In genomic region chr3:79900502-79900901, GRCm38 (mm10) we compare ENCODE assay signal across 19 mouse cellular contexts. TPM values are rescaled to one million over a fixed set of nuclear protein-coding genes. Genes with fewer than 3 reads are reported as not detected.
DNase-seq lines count a peak whose midpoint lies in the region; TF ChIP-seq lines count a peak whose summit lies in the region.
"Had no signal": no experiment of that assay in that cellular context is flagged by ENCODE, and none has a peak within 500 bp of the region (broad histone marks: within the 10 kb centered on the region; RNA-seq: fewer than 3 reads in every experiment).

No protein-coding gene starts in this region.

- H3K36me3 ChIP-seq in kidney, adult 2 months (ENCODE audit: control insufficient read depth, insufficient read depth, low read length): no peaks in the 10 kb centered on the region
- no peaks in the 10 kb centered on the region for H3K36me3 ChIP-seq in ES-E14 (ENCODE audit: control insufficient read depth, insufficient read depth, low read length, poor library complexity, severe bottlenecking)
- H3K36me3 ChIP-seq in MEL (ENCODE audit: control insufficient read depth in 1 of 2, insufficient read depth in 2 of 2, low read length in 2 of 2): peaks cover 0 to 14% of the 10 kb centered on the region in 2 experiments; a peak in 2 of 4 replicates
- H3K36me3 ChIP-seq in macrophage (ENCODE audit: inconsistent target): no peaks in the 10 kb centered on the region
- H3K36me3 ChIP-seq: embryonic facial prominence, embryonic 12.5 days; embryonic facial prominence, embryonic 15.5 days; hindbrain, embryonic 10.5 days; hindbrain, embryonic 13.5 days had no signal

- no peaks in the 10 kb centered on the region for H3K79me2 ChIP-seq in MEL (ENCODE audit: control insufficient read depth, insufficient read depth, low read length, poor library complexity)
- H3K79me2 ChIP-seq in macrophage (ENCODE audit: inconsistent target): peaks cover 71% of the 10 kb centered on the region

- peak; percentile 12 for DNase-seq in kidney, adult 2 months
- no peak for DNase-seq in kidney, postnatal 36 days
- DNase-seq in ES-E14 (ENCODE audit: low read depth, low spot score) (no peak), MEL (ENCODE audit: low read depth, low spot score) (no peak)
- DNase-seq in lung, postnatal 10 days: no peak
- DNase-seq: adrenal gland, adult 8-10 months; adrenal gland, postnatal 25 days; cerebellum, adult 11 months; cerebellum, adult 2 months; cerebellum, adult 9-11 months; cerebellum, postnatal 25 days; forebrain, postnatal 0 days; gastrocnemius, postnatal 36 days had no signal

- TF ChIP-seq CTCF in kidney, adult 2 months (conservative IDR thresholded peaks at IDR 0.05; ENCODE audit: insufficient read depth, insufficient read length, low read depth, low read length): no peak
- no peak for TF ChIP-seq CTCF in MEL (IDR thresholded peaks at IDR 0.05 in 2 of 3, conservative IDR thresholded peaks at IDR 0.05 in 1 of 3; ENCODE audit: control insufficient read depth in 1 of 3, insufficient read depth in 1 of 3, low read depth in 2 of 3, low read length in 3 of 3, poor library complexity in 1 of 3, severe bottlenecking in 1 of 3)

- 96% methylated on average over 2 of the region's 2 CpGs for WGBS in kidney, adult 2 months
- WGBS in macrophage (ENCODE audit: missing documents): 100% methylated on average over 2 of the region's 2 CpGs

- H3K27ac ChIP-seq in kidney, adult 2 months (ENCODE audit: insufficient read depth, low read depth, low read length): no peak overlapping the region
- H3K27ac ChIP-seq in ES-E14 (ENCODE audit: insufficient read depth, low read depth, low read length, poor library complexity, severe bottlenecking): no peak overlapping the region
- no peak overlapping the region for H3K27ac ChIP-seq in MEL (ENCODE audit: control insufficient read depth, low read depth, low read length)
- peak overlapping the region; percentile 69 for H3K27ac ChIP-seq in macrophage
- H3K27ac ChIP-seq: embryonic facial prominence, embryonic 12.5 days; embryonic facial prominence, embryonic 15.5 days; hindbrain, embryonic 10.5 days; hindbrain, embryonic 13.5 days had no signal

- no peak overlapping the region for H3K4me3 ChIP-seq in kidney, adult 2 months (ENCODE audit: insufficient read depth, low read depth, low read length)
- no peak overlapping the region for H3K4me3 ChIP-seq in ES-E14 (ENCODE audit: insufficient read depth in 1 of 2, low read depth in 1 of 2, low read length in 2 of 2, poor library complexity in 1 of 2, severe bottlenecking in 1 of 2)
- no peak overlapping the region for H3K4me3 ChIP-seq in MEL (ENCODE audit: control insufficient read depth in 1 of 2, insufficient read depth in 1 of 2, low read depth in 2 of 2, low read length in 2 of 2)
- H3K4me3 ChIP-seq in macrophage (ENCODE audit: inconsistent target): no peak overlapping the region
- H3K4me3 ChIP-seq: embryonic facial prominence, embryonic 12.5 days; embryonic facial prominence, embryonic 15.5 days; hindbrain, embryonic 10.5 days; hindbrain, embryonic 13.5 days had no signal

- no peak for TF ChIP-seq POLR2A in kidney, adult 2 months (IDR thresholded peaks at IDR 0.05; ENCODE audit: low read depth, low read length)
- TF ChIP-seq POLR2A in MEL (IDR thresholded peaks at IDR 0.05; ENCODE audit: control insufficient read depth in 1 of 2, insufficient read depth in 1 of 2, low read depth in 1 of 2, low read length in 2 of 2, poor library complexity in 1 of 2): no peak

- H3K27me3 ChIP-seq in kidney, adult 2 months (replicated peaks; ENCODE audit: control insufficient read depth, insufficient read depth, low read length): no peaks in the 10 kb centered on the region
- no peaks in the 10 kb centered on the region for H3K27me3 ChIP-seq in MEL (ENCODE audit: control insufficient read depth in 1 of 2, insufficient read depth in 2 of 2, low read length in 2 of 2)
- H3K27me3 ChIP-seq: embryonic facial prominence, embryonic 12.5 days; embryonic facial prominence, embryonic 15.5 days; hindbrain, embryonic 13.5 days had no signal

- H3K9ac ChIP-seq in ES-E14 (ENCODE audit: insufficient read depth, low read depth, low read length, poor library complexity, severe bottlenecking) (no peak overlapping the region), MEL (ENCODE audit: control insufficient read depth, low read depth, low read length, poor library complexity, severe bottlenecking) (no peak overlapping the region)
- H3K9ac ChIP-seq: embryonic facial prominence, embryonic 12.5 days; embryonic facial prominence, embryonic 15.5 days; forebrain, postnatal 0 days; hindbrain, embryonic 13.5 days had no signal

- H3K9me3 ChIP-seq in ES-E14 (ENCODE audit: control insufficient read depth, insufficient read depth, low read depth, low read length) (no peaks in the 10 kb centered on the region), MEL (replicated peaks; ENCODE audit: insufficient read depth, low read length) (no peaks in the 10 kb centered on the region)
- H3K9me3 ChIP-seq: embryonic facial prominence, embryonic 12.5 days; embryonic facial prominence, embryonic 15.5 days; G1E; hindbrain, embryonic 10.5 days; hindbrain, embryonic 13.5 days had no signal

- TF ChIP-seq EP300 in MEL (IDR thresholded peaks at IDR 0.05; ENCODE audit: low read depth in 1 of 2, low read length in 2 of 2): no peak

- TF ChIP-seq RAD21 in MEL (IDR thresholded peaks at IDR 0.05; ENCODE audit: low read depth, low read length): no peak

- in situ Hi-C loops in ES-E14 (cut with MboI; ENCODE audit: low sequenced_read_pairs in 2 of 2, unreplicated experiment in 2 of 2): no loop called here

- no peaks in the 10 kb centered on the region for H3K4me1 ChIP-seq in kidney, adult 2 months (ENCODE audit: control insufficient read depth, insufficient read depth, low read length)
- H3K4me1 ChIP-seq in ES-E14 (ENCODE audit: control insufficient read depth in 2 of 2, insufficient read depth in 2 of 2, low read length in 2 of 2, poor library complexity in 1 of 2) (no peaks in the 10 kb centered on the region), MEL (ENCODE audit: control insufficient read depth in 1 of 2, insufficient read depth in 2 of 2, low read length in 2 of 2) (peaks cover 5 to 10% of the 10 kb centered on the region in 2 experiments)
- H3K4me1 ChIP-seq: embryonic facial prominence, embryonic 12.5 days had no signal

TF ChIP-seq in ES-E14, 5 proteins besides CTCF, POLR2A, EP300 and RAD21:
- TF ChIP-seq MAFK (IDR thresholded peaks at IDR 0.05; ENCODE audit: insufficient read depth, low read depth, low read length) (no peak), CHD2 (IDR thresholded peaks at IDR 0.05; ENCODE audit: low read depth, low read length) (no peak), ZNF384 (IDR thresholded peaks at IDR 0.05; ENCODE audit: low read depth, low read length) (peak; percentile 76), ZC3H11A (IDR thresholded peaks at IDR 0.05; ENCODE audit: borderline replicate concordance, low read depth, low read length) (no peak)
TF ChIP-seq in ES-E14: peak in this region for 1.

TF ChIP-seq in MEL, 35 proteins besides CTCF, POLR2A, EP300 and RAD21:
- TF ChIP-seq USF1 (IDR thresholded peaks at IDR 0.05; ENCODE audit: low read depth, low read length) (0 out of 2 replicates have a peak, but pooled peaks have one; percentile 5), POLR2AphosphoS5 (IDR thresholded peaks at IDR 0.05; ENCODE audit: borderline replicate concordance, low read depth, low read length) (no peak), CHD1 (IDR thresholded peaks at IDR 0.05; ENCODE audit: low read depth, low read length) (no peak), ZNF384 (IDR thresholded peaks at IDR 0.05; ENCODE audit: low read depth, low read length) (peak; percentile 68), HCFC1 (IDR thresholded peaks at IDR 0.05; ENCODE audit: low read depth, low read length) (no peak), TCF12 (IDR thresholded peaks at IDR 0.05; ENCODE audit: low read depth, low read length) (no peak), UBTF (IDR thresholded peaks at IDR 0.05; ENCODE audit: borderline replicate concordance, insufficient read depth, low read depth, low read length) (no peak), ETS1 (IDR thresholded peaks at IDR 0.05; ENCODE audit: low read depth, low read length) (no peak)
TF ChIP-seq in MEL: peak in this region for 2.

RNA-seq across cellular contexts. Expression of gene Fam198b, which starts 16.2 kb away (rescaled TPM):
- 2.1 and 2.4 TPM in 2 replicates for polyA plus RNA-seq in kidney, adult 2 months (2012; rRNA removed)
- total RNA-seq in ES-E14 (2012; rRNA removed) (14.2 and 16.5 TPM in 2 replicates), MEL (2012; rRNA removed) (1.5 and 4.9 TPM in 2 replicates)
- polyA plus RNA-seq in MEL (2012; ENCODE audit: insufficient read depth in 1 of 2, insufficient read length in 2 of 2, low read depth in 1 of 2, low replicate concordance in 2 of 2, missing spikeins in 1 of 2) (1 to 10 TPM in 1 of 2 experiments, not detected in 1; 3.1 TPM), macrophage (2018) (16.9 to 30.2 TPM (median 26.1 TPM) in 3 replicates)
- 10 to 100 TPM in 7 of 26 experiments, 1 to 10 TPM in 15, under 1 TPM in 4; 0.60 to 42.3 (median 4.2) TPM for total RNA-seq in macrophage (2018; cell fraction: chromatin; rRNA removed)
- 10 to 100 TPM in 14 of 26 experiments, 1 to 10 TPM in 12; 6.5 to 36.9 (median 14.3) TPM for total RNA-seq in macrophage (2018; cell fraction: cytosol; rRNA removed)
- total RNA-seq in macrophage (2018; cell fraction: nucleus; rRNA removed): 10 to 100 TPM in 13 of 26 experiments, 1 to 10 TPM in 13; 3.4 to 48.4 (median 9.7) TPM

RNA-seq across cellular contexts. Expression of gene Tmem144, which starts 47.9 kb away (rescaled TPM):
- polyA plus RNA-seq in kidney, adult 2 months (2012; rRNA removed): 7.1 and 7.4 TPM in 2 replicates
- total RNA-seq in ES-E14 (2012; rRNA removed): 5.4 and 5.9 TPM in 2 replicates
- 0.04 and 0.07 TPM in 2 replicates for total RNA-seq in MEL (2012; rRNA removed)
- polyA plus RNA-seq in MEL (2012; ENCODE audit: insufficient read depth in 1 of 2, insufficient read length in 2 of 2, low read depth in 1 of 2, low replicate concordance in 2 of 2, missing spikeins in 1 of 2): under 1 TPM in 1 of 2 experiments, not detected in 1; 0.25 TPM
- 10 to 100 TPM in 10 of 26 experiments, 1 to 10 TPM in 16; 1.7 to 33.6 (median 9.2) TPM for total RNA-seq in macrophage (2018; cell fraction: chromatin; rRNA removed)
- 10 to 100 TPM in 12 of 26 experiments, 1 to 10 TPM in 14; 3.2 to 22.9 (median 8.2) TPM for total RNA-seq in macrophage (2018; cell fraction: cytosol; rRNA removed)
- total RNA-seq in macrophage (2018; cell fraction: nucleus; rRNA removed): 10 to 100 TPM in 16 of 26 experiments, 1 to 10 TPM in 10; 2.5 to 38.9 (median 11.4) TPM
- 9.9 to 16.8 TPM (median 15.2 TPM) in 3 replicates for polyA plus RNA-seq in macrophage (2018)
